Mouse (Mus musculus): ENCODE data around the gene Nfib.

GRCm38 (mm10) chr4:82513426-82513750, 192.2 kb downstream of the Nfib start:
- no peak for TF ChIP-seq CTCF (IDR thresholded peaks at IDR 0.05)
- TF ChIP-seq POLR2A (IDR thresholded peaks at IDR 0.05; ENCODE audit: insufficient read depth, low read depth, low read length) = no peak
- TF ChIP-seq EP300 (IDR thresholded peaks at IDR 0.05; ENCODE audit: insufficient read depth, low read depth, low read length) = no peak

Measured in heart, adult 2 months (tissue).